Mouse (Mus musculus) lung, postnatal 0 days (tissue): ENCODE measurements around the gene Icosl. TPM values are rescaled to one million over a fixed set of nuclear protein-coding genes. Genes with fewer than 3 reads are reported as not detected.
A peak's percentile ranks its signal among the peaks of the same experiment; 100 is the strongest.
"Not testable (repeated sequence)": the region's sequence is repeated elsewhere in the genome, so short reads cannot be mapped to it uniquely, and the experiment has no call there.

ENCODE experiments used
- ATAC-seq: fragments of 200-750 bp; cut with Nextera tagmentation; 2 replicates; pipeline ENCODE4 v1.8.0; 2017; ENCODE audit warnings: moderate library complexity
- DNase-seq: peaks from one replicate; pipeline ENCODE4 v3.0.0-alpha.2; 2016; ENCODE audit warnings: low spot score
- H3K27ac ChIP-seq: fragments of 300-500 bp; sonication (generic); 2 replicates; pipeline ENCODE4 v1.5.1; 2014; ENCODE audit warnings: antibody characterized with exemption, mild to moderate bottlenecking, low read length, mixed read lengths
- H3K27me3 ChIP-seq: fragments of 300-500 bp; sonication (generic); replicated peaks from 2 replicates; pipeline ENCODE4 v1.6.1; 2014; ENCODE audit warnings: low read length, mixed read lengths; ENCODE audit not compliant: insufficient read depth
- H3K36me3 ChIP-seq: fragments of 300-500 bp; sonication (generic); 2 replicates; pipeline ENCODE4 v1.6.1; 2014; ENCODE audit warnings: low read length, mixed read lengths; ENCODE audit not compliant: insufficient read depth
- H3K4me1 ChIP-seq: fragments of 300-500 bp; sonication (generic); 2 replicates; pipeline ENCODE4 v1.6.1; 2014; ENCODE audit warnings: antibody characterized with exemption, low read depth, low read length, mixed read lengths; ENCODE audit not compliant: insufficient read depth
- H3K4me2 ChIP-seq: fragments of 300-500 bp; sonication (generic); replicated peaks from 2 replicates; pipeline ENCODE4 v1.6.1; 2014; ENCODE audit warnings: low read depth, mild to moderate bottlenecking, low read length, moderate library complexity, mixed read lengths
- H3K4me3 ChIP-seq: fragments of 300-500 bp; sonication (generic); 2 replicates; pipeline ENCODE4 v1.5.1; 2014; ENCODE audit warnings: low read depth, low read length
- H3K9ac ChIP-seq: fragments of 300-500 bp; sonication (generic); replicated peaks from 2 replicates; pipeline ENCODE4 v1.6.1; 2014; ENCODE audit warnings: low read depth, mild to moderate bottlenecking
- H3K9me3 ChIP-seq: fragments of 300-500 bp; sonication (generic); 2 replicates; pipeline ENCODE4 v1.6.1; 2016; ENCODE audit warnings: low read length, mixed read lengths
- CTCF ChIP-seq: IDR thresholded peaks from 2 replicates; pipeline ENCODE4 v1.5.1; 2016; ENCODE audit warnings: antibody characterized with exemption, mild to moderate bottlenecking
- EP300 ChIP-seq: IDR thresholded peaks from 2 replicates; pipeline ENCODE4 v1.6.1; 2016; ENCODE audit warnings: antibody characterized with exemption, mild to moderate bottlenecking, control low read depth
- WGBS: fragments of 180-500 bp; shearing (Covaris S2); extraction: QIAGEN DNeasy Blood & Tissue Kit; methylation state at CpG from one replicate; pipeline ENCODE4 v1.1.7; 2014; 5-methylcytosine and 5-hydroxymethylcytosine counted together
- polyA plus RNA-seq: library from polyadenylated mRNA; unstranded; fragments of >200 nt; fragmentation: Nextera tagmentation; extraction: Ambion mirVana; gene quantifications from 2 replicates; pipeline ENCODE4 v1.2.1, GENCODE M21; 2015

Icosl gene
- polyA plus RNA-seq, 1 experiment from 2014 or later: 5.4 TPM

DNA sequence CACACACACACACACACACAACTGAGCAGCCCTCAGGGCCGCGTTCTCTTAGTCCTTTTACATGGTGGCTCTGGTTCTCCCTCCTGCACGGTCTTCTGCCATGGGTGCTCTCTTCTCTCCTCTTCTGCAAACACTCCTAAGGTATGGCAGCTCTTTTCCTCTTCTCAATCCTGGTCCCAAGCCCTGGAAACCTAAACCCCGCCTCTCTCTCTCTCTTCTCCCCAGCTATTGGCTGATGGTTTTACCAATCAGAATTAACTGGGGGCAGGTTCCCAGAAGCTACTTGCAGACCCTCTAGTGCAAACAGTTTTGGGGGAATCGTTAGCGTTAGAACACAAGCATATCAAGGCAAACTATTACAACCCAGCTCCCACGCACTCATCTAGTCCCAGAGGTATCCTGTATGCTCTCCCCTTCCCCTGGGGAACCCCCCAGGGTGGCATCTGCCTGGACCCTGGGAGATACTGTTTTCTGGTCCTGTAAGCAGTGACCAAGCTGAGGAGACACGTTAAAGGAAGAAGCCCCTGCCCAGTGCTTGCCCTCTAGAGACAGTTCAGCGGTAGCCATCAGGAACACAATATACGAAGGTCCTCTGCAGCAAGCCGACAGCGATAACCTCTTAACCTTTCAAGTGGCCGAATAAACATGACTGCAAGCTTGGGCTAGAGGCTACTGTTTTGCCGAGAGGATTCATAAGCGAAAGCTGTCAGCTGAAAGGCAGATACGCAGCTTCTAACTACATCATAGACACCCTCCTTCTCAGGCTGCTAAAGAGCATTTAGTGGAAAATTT, 32.1 kb downstream of the Icosl start:
- H3K4me2 ChIP-seq: peak overlapping the region; percentile 22; the same call in 1 of the 2 replicates
- no peaks in the 10 kb centered on the region for H3K36me3 ChIP-seq
- no peaks in the 10 kb centered on the region for H3K9me3 ChIP-seq
- no peak for ATAC-seq
- H3K27me3 ChIP-seq: no peaks in the 10 kb centered on the region
- H3K27ac ChIP-seq: no peak overlapping the region
- no peak for DNase-seq
- no peak overlapping the region for H3K4me3 ChIP-seq
- peaks cover 7% of the 10 kb centered on the region; the same call in 1 of the 2 replicates for H3K4me1 ChIP-seq
- 7% methylated on average over 16 of the region's 16 CpGs for WGBS
- TF ChIP-seq CTCF: no peak
- TF ChIP-seq EP300: no peak
- no peak overlapping the region for H3K9ac ChIP-seq

DNA sequence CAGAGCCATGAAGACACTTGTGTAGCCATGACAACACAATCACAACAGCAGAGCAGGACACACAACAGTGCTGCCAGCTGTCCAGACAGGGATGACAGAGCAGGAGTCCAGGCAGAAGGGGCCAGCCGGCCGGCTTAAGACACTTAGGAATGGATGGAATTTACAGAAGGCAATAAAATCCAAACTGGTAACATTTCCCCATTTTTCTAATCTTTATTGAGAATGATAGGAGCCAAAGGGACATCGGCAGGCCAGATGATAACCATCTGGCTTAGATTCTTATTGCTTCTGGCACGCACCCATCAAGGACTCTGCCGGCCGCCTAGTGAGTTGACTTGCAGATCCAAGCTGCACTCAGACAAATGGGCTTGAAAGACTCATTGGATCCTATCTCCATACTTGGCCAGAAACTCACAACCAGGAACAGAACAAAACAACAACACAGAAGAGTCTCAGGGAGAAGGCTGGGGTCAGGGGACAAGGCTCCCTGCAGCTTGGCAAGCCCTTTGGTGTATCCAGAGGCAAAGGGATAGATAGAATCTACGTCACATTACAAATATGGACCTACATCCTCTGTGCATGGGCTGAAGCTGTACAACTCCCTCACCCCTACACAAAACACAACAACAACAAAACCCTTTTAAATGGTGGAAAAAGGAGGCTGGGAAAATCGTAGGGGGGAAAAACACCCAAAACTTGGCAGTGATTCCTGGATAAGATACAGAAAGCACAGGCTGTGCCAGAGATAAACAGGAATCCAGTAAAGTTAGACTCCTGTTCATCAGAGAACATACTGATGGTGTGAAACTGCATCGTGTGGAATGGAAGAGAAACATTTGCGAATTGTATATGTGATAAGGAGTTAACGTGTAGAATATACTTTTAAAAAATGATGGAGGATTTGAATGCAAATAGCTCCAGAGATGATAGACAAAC, 35.7 kb downstream of the Icosl start:
- Histone ChIP-seq H3K36me3 (no peaks in the 10 kb centered on the region), H3K27ac (peak overlapping the region; percentile 51), H3K9me3 (no peaks in the 10 kb centered on the region), H3K27me3 (no peaks in the 10 kb centered on the region), H3K4me3 (no peak overlapping the region), H3K9ac (no peak overlapping the region), H3K4me2 (no peak overlapping the region), H3K4me1 (peaks cover 7% of the 10 kb centered on the region; the same call in 1 of the 2 replicates)
- TF ChIP-seq CTCF (no peak), EP300 (no peak)
- 56% methylated on average over 11 of the region's 11 CpGs for WGBS
- ATAC-seq: peak; percentile 89
- peak; percentile 85 for DNase-seq

DNA sequence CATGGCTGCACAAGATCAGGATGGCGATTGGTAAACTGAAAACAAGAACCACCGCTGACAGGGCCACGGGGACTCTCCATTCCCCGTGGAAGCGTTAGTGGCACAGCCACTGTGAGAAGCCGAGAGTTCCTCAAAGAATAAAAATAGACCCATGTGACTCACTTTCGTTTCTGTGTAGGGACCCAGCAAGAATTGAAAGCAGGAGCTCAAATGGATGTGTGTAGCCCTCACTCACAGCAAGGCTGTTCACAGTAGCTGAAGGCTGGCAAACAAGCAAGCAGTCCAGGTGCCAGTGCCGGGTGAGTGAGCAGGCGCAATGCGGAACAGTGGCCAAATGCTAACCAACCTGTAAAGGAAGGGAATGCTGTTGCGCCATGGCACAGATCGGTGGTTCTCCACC, 36.4 kb downstream of the Icosl start:
- Histone ChIP-seq H3K4me2 (no peak overlapping the region), H3K4me3 (no peak overlapping the region), H3K4me1 (peaks cover 7% of the 10 kb centered on the region; the same call in 1 of the 2 replicates), H3K27ac (no peak overlapping the region), H3K36me3 (no peaks in the 10 kb centered on the region), H3K9ac (no peak overlapping the region), H3K9me3 (no peaks in the 10 kb centered on the region), H3K27me3 (no peaks in the 10 kb centered on the region)
- TF ChIP-seq CTCF (no peak), EP300 (no peak)
- no peak for ATAC-seq
- DNase-seq: no peak
- 67% methylated on average over 12 of the region's 12 CpGs for WGBS

- TF ChIP-seq CTCF: no peak
- TF ChIP-seq EP300: no peak
- Histone ChIP-seq H3K9ac (no peak overlapping the region), H3K27ac (no peak overlapping the region), H3K4me1 (no peaks in the 10 kb centered on the region), H3K36me3 (no peaks in the 10 kb centered on the region), H3K4me3 (no peak overlapping the region), H3K27me3 (no peaks in the 10 kb centered on the region), H3K4me2 (no peak overlapping the region), H3K9me3 (no peaks in the 10 kb centered on the region; the same call in 1 of the 2 replicates)
- ATAC-seq: no peak
- DNase-seq: no peak
- WGBS: 79% methylated on average over 4 of the region's 4 CpGs
Measured at GRCm38 (mm10) chr10:78114521-78115092, 45.5 kb downstream of the Icosl start.

GRCm38 (mm10) chr10:78115153-78115552, 46.1 kb downstream of the Icosl start:
- ATAC-seq (no peak), DNase-seq (no peak)
- TF ChIP-seq CTCF (no peak), EP300 (no peak)
- H3K27ac ChIP-seq: no peak overlapping the region
- no peaks in the 10 kb centered on the region; the same call in 1 of the 2 replicates for H3K9me3 ChIP-seq
- no peak overlapping the region for H3K4me3 ChIP-seq
- H3K27me3 ChIP-seq: no peaks in the 10 kb centered on the region
- no peaks in the 10 kb centered on the region for H3K4me1 ChIP-seq
- WGBS: 60% methylated on average over 2 of the region's 2 CpGs
- no peak overlapping the region for H3K4me2 ChIP-seq
- H3K9ac ChIP-seq: no peak overlapping the region
- no peaks in the 10 kb centered on the region for H3K36me3 ChIP-seq

GRCm38 (mm10) chr10:78119422-78119821, 50.3 kb downstream of the Icosl start:
- Histone ChIP-seq H3K4me2 (no peak overlapping the region), H3K36me3 (no peaks in the 10 kb centered on the region), H3K9ac (no peak overlapping the region), H3K27me3 (no peaks in the 10 kb centered on the region), H3K9me3 (no peaks in the 10 kb centered on the region; the same call in 1 of the 2 replicates), H3K27ac (no peak overlapping the region), H3K4me1 (no peaks in the 10 kb centered on the region), H3K4me3 (no peak overlapping the region)
- WGBS: 90% methylated on average over 4 of the region's 4 CpGs
- no peak for TF ChIP-seq CTCF
- no peak for TF ChIP-seq EP300
- ATAC-seq (no peak), DNase-seq (no peak)

GRCm38 (mm10) chr10:78124137-78124536, 55.0 kb downstream of the Icosl start:
- H3K27ac ChIP-seq, ATAC-seq, H3K9me3 ChIP-seq, H3K4me1 ChIP-seq, H3K9ac ChIP-seq, H3K27me3 ChIP-seq, DNase-seq, H3K4me3 ChIP-seq, H3K36me3 ChIP-seq, H3K4me2 ChIP-seq: not testable (repeated sequence)
- 36% methylated on average over 6 of the region's 6 CpGs for WGBS

GRCm38 (mm10) chr10:78125061-78125460, 56.0 kb downstream of the Icosl start:
- not testable (repeated sequence) for H3K9me3 ChIP-seq, H3K4me3 ChIP-seq, H3K27ac ChIP-seq, ATAC-seq, H3K4me1 ChIP-seq, H3K9ac ChIP-seq, H3K36me3 ChIP-seq, H3K27me3 ChIP-seq, DNase-seq, H3K4me2 ChIP-seq
- WGBS: 61% methylated on average over 8 of the region's 8 CpGs
